Mouse (Mus musculus) hindbrain, embryonic 13.5 days (tissue): ENCODE data around the gene Map4k2. TPM values are rescaled to one million over a fixed set of nuclear protein-coding genes. Genes with fewer than 3 reads are reported as not detected.
A peak's percentile ranks its signal among the peaks of the same experiment; 100 is the strongest.
"Not testable (repeated sequence)": the region's sequence is repeated elsewhere in the genome, so short reads cannot be mapped to it uniquely, and the experiment has no call there.

Experiments
- ATAC-seq: fragments of 200-750 bp; cut with Nextera tagmentation; 2 replicates; pipeline ENCODE4 v1.8.0; 2017; ENCODE audit warnings: moderate TSS enrichment; ENCODE audit not compliant: low FRiP score
- H3K27ac ChIP-seq: fragments of 300-500 bp; sonication (generic); 2 replicates; pipeline ENCODE4 v1.5.1; 2015; ENCODE audit warnings: inconsistent platforms, mild to moderate bottlenecking, moderate library complexity
- H3K27me3 ChIP-seq: fragments of 300-500 bp; sonication (generic); 2 replicates; pipeline ENCODE4 v1.6.1; 2015; ENCODE audit warnings: mild to moderate bottlenecking, inconsistent platforms
- H3K36me3 ChIP-seq: fragments of 300-500 bp; sonication (generic); 2 replicates; pipeline ENCODE4 v1.6.1; 2015; ENCODE audit warnings: mild to moderate bottlenecking, inconsistent platforms
- H3K4me1 ChIP-seq: fragments of 300-500 bp; sonication (generic); replicated peaks from 2 replicates; pipeline ENCODE4 v1.6.1; 2015; ENCODE audit warnings: inconsistent platforms
- H3K4me2 ChIP-seq: fragments of 300-500 bp; sonication (generic); 2 replicates; pipeline ENCODE4 v1.6.1; 2015; ENCODE audit warnings: inconsistent platforms, mild to moderate bottlenecking, moderate library complexity
- H3K4me3 ChIP-seq: fragments of 300-500 bp; sonication (generic); 2 replicates; pipeline ENCODE4 v1.5.1; 2015; ENCODE audit warnings: mild to moderate bottlenecking, inconsistent platforms
- H3K9ac ChIP-seq: fragments of 300-500 bp; sonication (generic); 2 replicates; pipeline ENCODE4 v1.6.1; 2015; ENCODE audit warnings: mild to moderate bottlenecking, inconsistent platforms
- H3K9me3 ChIP-seq: fragments of 300-500 bp; sonication (generic); 2 replicates; pipeline ENCODE4 v1.6.1; 2016; ENCODE audit warnings: inconsistent platforms
- WGBS: fragments of 180-500 bp; shearing (Covaris S2); methylation state at CpG from one replicate; pipeline ENCODE4 v1.1.7; 2015; 5-methylcytosine and 5-hydroxymethylcytosine counted together
- polyA plus RNA-seq: library from polyadenylated mRNA; unstranded; fragments of >200 nt; fragmentation: Nextera tagmentation; extraction: Ambion mirVana; gene quantifications from 2 replicates; pipeline ENCODE4 v1.2.1, GENCODE M21; 2015

Map4k2 gene
- polyA plus RNA-seq, 1 experiment from 2014 or later: 17.6 TPM

GRCm38 (mm10) chr19:6304787-6305516 lies 36.0 kb upstream of the Map4k2 start:
- H3K27me3 ChIP-seq: 0 out of 2 replicates have a peak, but pooled peaks cover 4% of the 10 kb centered on the region
- peaks cover 9% of the 10 kb centered on the region for H3K36me3 ChIP-seq
- H3K9me3 ChIP-seq: no peaks in the 10 kb centered on the region
- H3K9ac ChIP-seq: no peak overlapping the region
- H3K4me2 ChIP-seq: no peak overlapping the region
- no peak overlapping the region for H3K27ac ChIP-seq
- H3K4me1 ChIP-seq: peaks cover 15% of the 10 kb centered on the region
- no peak for ATAC-seq
- 28% methylated on average over 5 of the region's 5 CpGs for WGBS
- no peak overlapping the region for H3K4me3 ChIP-seq

GRCm38 (mm10) chr19:6305517-6306115 lies 35.3 kb upstream of the Map4k2 start:
- 0 out of 2 replicates have a peak, but pooled peaks cover 4% of the 10 kb centered on the region for H3K27me3 ChIP-seq
- peaks cover 10% of the 10 kb centered on the region; the same call in 1 of the 2 replicates for H3K4me1 ChIP-seq
- H3K9me3 ChIP-seq: no peaks in the 10 kb centered on the region
- H3K9ac ChIP-seq: peak overlapping the region; percentile 68; the same call in 1 of the 2 replicates
- peak overlapping the region; percentile 52 for H3K4me3 ChIP-seq
- no peak for ATAC-seq
- WGBS: 58% methylated on average over 8 of the region's 8 CpGs
- H3K36me3 ChIP-seq: peaks cover 4% of the 10 kb centered on the region
- peak overlapping the region; percentile 61 for H3K4me2 ChIP-seq
- no peak overlapping the region for H3K27ac ChIP-seq

- Histone ChIP-seq H3K9me3 (no peaks in the 10 kb centered on the region), H3K4me1 (peaks cover 10% of the 10 kb centered on the region; the same call in 1 of the 2 replicates), H3K27ac (no peak within 1 kb of the TSS), H3K4me3 (peak within 1 kb of the TSS; percentile 52), H3K36me3 (peaks cover under 1% of the 10 kb centered on the region; the same call in 1 of the 2 replicates), H3K4me2 (peak within 1 kb of the TSS; percentile 61), H3K27me3 (0 out of 2 replicates have a peak, but pooled peaks cover 4% of the 10 kb centered on the region), H3K9ac (peak within 1 kb of the TSS; percentile 68)
- ATAC-seq: peak; percentile 68
- 0% methylated on average over 29 of the region's 38 CpGs for WGBS
Measured at GRCm38 (mm10) chr19:6306137-6306551, 34.8 kb upstream of the Map4k2 start, which contains the start of gene Cdc42bpg. Gene Cdc42bpg (plus strand): TSS chr19:6306456.

- ATAC-seq: peak; percentile 69
- WGBS: under 1% methylated on average over 30 of the region's 34 CpGs
- no peaks in the 10 kb centered on the region for H3K9me3 ChIP-seq
- peaks cover 5% of the 10 kb centered on the region for H3K36me3 ChIP-seq
- peak overlapping the region; percentile 61 for H3K4me2 ChIP-seq
- peaks cover 10% of the 10 kb centered on the region; the same call in 1 of the 2 replicates for H3K4me1 ChIP-seq
- peak overlapping the region; percentile 52 for H3K4me3 ChIP-seq
- no peak overlapping the region for H3K27ac ChIP-seq
- H3K27me3 ChIP-seq: 0 out of 2 replicates have a peak, but pooled peaks cover 4% of the 10 kb centered on the region
- peak overlapping the region; percentile 68 for H3K9ac ChIP-seq
Measured at GRCm38 (mm10) chr19:6306586-6306985, 34.3 kb upstream of the Map4k2 start.

GRCm38 (mm10) chr19:6307733-6308531 lies 33.0 kb upstream of the Map4k2 start:
- Histone ChIP-seq H3K4me2 (no peak overlapping the region), H3K36me3 (peaks cover 9% of the 10 kb centered on the region), H3K9ac (no peak overlapping the region), H3K4me3 (no peak overlapping the region), H3K9me3 (no peaks in the 10 kb centered on the region), H3K27me3 (0 out of 2 replicates have a peak, but pooled peaks cover 4% of the 10 kb centered on the region), H3K4me1 (peaks cover 10% of the 10 kb centered on the region; the same call in 1 of the 2 replicates), H3K27ac (no peak overlapping the region)
- no peak for ATAC-seq
- 87% methylated on average over 9 of the region's 9 CpGs for WGBS

- Histone ChIP-seq H3K9me3 (no peaks in the 10 kb centered on the region), H3K4me1 (peaks cover 10% of the 10 kb centered on the region; the same call in 1 of the 2 replicates), H3K4me3 (no peak overlapping the region), H3K9ac (no peak overlapping the region), H3K36me3 (peaks cover 30% of the 10 kb centered on the region), H3K4me2 (no peak overlapping the region), H3K27ac (no peak overlapping the region), H3K27me3 (0 out of 2 replicates have a peak, but pooled peaks cover 4% of the 10 kb centered on the region)
- ATAC-seq: no peak
- WGBS: 90% methylated on average over 5 of the region's 5 CpGs
Measured at GRCm38 (mm10) chr19:6310181-6310580, 30.8 kb upstream of the Map4k2 start.

GRCm38 (mm10) chr19:6311783-6312182 lies 29.2 kb upstream of the Map4k2 start:
- not testable (repeated sequence) for ATAC-seq
- 94% methylated on average over 3 of the region's 3 CpGs for WGBS

GRCm38 (mm10) chr19:6313796-6314195 lies 27.1 kb upstream of the Map4k2 start:
- no peak overlapping the region for H3K27ac ChIP-seq
- no peak overlapping the region for H3K4me2 ChIP-seq
- H3K36me3 ChIP-seq: peaks cover 66% of the 10 kb centered on the region
- no peak overlapping the region for H3K9ac ChIP-seq
- no peak overlapping the region for H3K4me3 ChIP-seq
- WGBS: 89% methylated on average over 8 of the region's 8 CpGs
- H3K27me3 ChIP-seq: no peaks in the 10 kb centered on the region
- no peaks in the 10 kb centered on the region for H3K9me3 ChIP-seq
- no peaks in the 10 kb centered on the region for H3K4me1 ChIP-seq
- no peak for ATAC-seq

More at GRCm38 (mm10) chr19:6311783-6312182, 29.2 kb upstream of the Map4k2 start:
- not testable (repeated sequence) for H3K9me3 ChIP-seq, H3K27ac ChIP-seq, H3K4me3 ChIP-seq, H3K4me2 ChIP-seq, H3K4me1 ChIP-seq, H3K27me3 ChIP-seq, H3K9ac ChIP-seq
- H3K36me3 ChIP-seq: peaks cover 46% of the 10 kb centered on the region

GRCm38 (mm10) chr19:6314513-6314912 lies 26.4 kb upstream of the Map4k2 start:
- H3K4me1 ChIP-seq: no peaks in the 10 kb centered on the region
- ATAC-seq: no peak
- 89% methylated on average over 8 of the region's 8 CpGs for WGBS
- no peak overlapping the region; the same call in 1 of the 2 replicates for H3K9ac ChIP-seq
- H3K4me3 ChIP-seq: no peak overlapping the region
- no peak overlapping the region for H3K27ac ChIP-seq
- no peaks in the 10 kb centered on the region for H3K27me3 ChIP-seq
- no peak overlapping the region for H3K4me2 ChIP-seq
- H3K36me3 ChIP-seq: peaks cover 68% of the 10 kb centered on the region
- no peaks in the 10 kb centered on the region for H3K9me3 ChIP-seq

- Histone ChIP-seq H3K4me2 (no peak overlapping the region), H3K4me1 (no peaks in the 10 kb centered on the region), H3K36me3 (peaks cover 68% of the 10 kb centered on the region), H3K4me3 (no peak overlapping the region), H3K9me3 (no peaks in the 10 kb centered on the region), H3K9ac (peak overlapping the region; percentile 13; the same call in 1 of the 2 replicates), H3K27ac (no peak overlapping the region), H3K27me3 (no peaks in the 10 kb centered on the region)
- no peak for ATAC-seq
- WGBS: 77% methylated on average over 14 of the region's 14 CpGs
Measured at GRCm38 (mm10) chr19:6315573-6315972, 25.4 kb upstream of the Map4k2 start.

- Histone ChIP-seq H3K9me3 (no peaks in the 10 kb centered on the region), H3K4me1 (no peaks in the 10 kb centered on the region), H3K9ac (peak overlapping the region; percentile 13; the same call in 1 of the 2 replicates), H3K27me3 (no peaks in the 10 kb centered on the region), H3K36me3 (peaks cover 67% of the 10 kb centered on the region), H3K4me2 (no peak overlapping the region), H3K27ac (no peak overlapping the region), H3K4me3 (no peak overlapping the region)
- ATAC-seq: no peak
- WGBS: 95% methylated on average over 12 of the region's 12 CpGs
Measured at GRCm38 (mm10) chr19:6318145-6318544, 22.8 kb upstream of the Map4k2 start.

- H3K4me2 ChIP-seq: no peak overlapping the region
- no peak overlapping the region for H3K9ac ChIP-seq
- no peak overlapping the region for H3K27ac ChIP-seq
- peaks cover 39% of the 10 kb centered on the region for H3K36me3 ChIP-seq
- no peaks in the 10 kb centered on the region for H3K27me3 ChIP-seq
- H3K9me3 ChIP-seq: no peaks in the 10 kb centered on the region
- 92% methylated on average over 8 of the region's 8 CpGs for WGBS
- no peak overlapping the region for H3K4me3 ChIP-seq
- ATAC-seq: no peak
- H3K4me1 ChIP-seq: no peaks in the 10 kb centered on the region
Measured at GRCm38 (mm10) chr19:6321358-6321757, 19.6 kb upstream of the Map4k2 start.
